Mouse (Mus musculus) embryo, embryonic 10.5 days (tissue): ENCODE data around the gene Agl.
"Not testable (repeated sequence)": the region's sequence is repeated elsewhere in the genome, so short reads cannot be mapped to it uniquely, and the experiment has no call there.

Experiments
- DNase-seq: peaks from one replicate; pipeline ENCODE4 v3.0.0-alpha.2; 2015; ENCODE audit warnings: low spot score

The Agl gene

GRCm38 (mm10) chr3:116748391-116749170 is 59.4 kb downstream of the Agl start:
- peak; percentile 80 for DNase-seq

- not testable (repeated sequence) for DNase-seq
Observed at GRCm38 (mm10) chr3:116747648-116748047, 60.3 kb downstream of the Agl start.

- no peak for DNase-seq
Observed at GRCm38 (mm10) chr3:116740963-116741362, 67.0 kb downstream of the Agl start.

GRCm38 (mm10) chr3:116740106-116740505 is 67.9 kb downstream of the Agl start:
- DNase-seq = no peak

GRCm38 (mm10) chr3:116737326-116737731 is 70.6 kb downstream of the Agl start:
- DNase-seq = no peak

GRCm38 (mm10) chr3:116729483-116730174 is 78.3 kb downstream of the Agl start:
- DNase-seq = no peak

- no peak for DNase-seq
Observed at GRCm38 (mm10) chr3:116726807-116727206, 81.2 kb downstream of the Agl start.

- DNase-seq = no peak
Observed at GRCm38 (mm10) chr3:116723496-116724481, 84.2 kb downstream of the Agl start.

- DNase-seq = no peak
Observed at GRCm38 (mm10) chr3:116722980-116723379, 85.0 kb downstream of the Agl start.

GRCm38 (mm10) chr3:116718951-116719350 is 89.0 kb downstream of the Agl start:
- DNase-seq = no peak

- no peak for DNase-seq
Observed at GRCm38 (mm10) chr3:116713031-116713430, 94.9 kb downstream of the Agl start.

GRCm38 (mm10) chr3:116712436-116712881 is 95.5 kb downstream of the Agl start, which contains the start of gene Slc35a3:
TSS of gene Slc35a3 (minus strand) at chr3:116712831.
- no peak for DNase-seq

GRCm38 (mm10) chr3:116711624-116712435 is 96.1 kb downstream of the Agl start:
- peak; percentile 69 for DNase-seq

- DNase-seq = no peak
Observed at GRCm38 (mm10) chr3:116710941-116711340, 97.0 kb downstream of the Agl start.

- DNase-seq = no peak
Observed at GRCm38 (mm10) chr3:116705637-116706204, 102.2 kb downstream of the Agl start.

GRCm38 (mm10) chr3:116703835-116704234 is 104.1 kb downstream of the Agl start:
- no peak for DNase-seq

GRCm38 (mm10) chr3:116702647-116703272 is 105.2 kb downstream of the Agl start:
- DNase-seq = no peak

GRCm38 (mm10) chr3:116701601-116702000 is 106.4 kb downstream of the Agl start:
- no peak for DNase-seq

- no peak for DNase-seq
Observed at GRCm38 (mm10) chr3:116698786-116699185, 109.2 kb downstream of the Agl start.

GRCm38 (mm10) chr3:116695666-116695985 is 112.3 kb downstream of the Agl start:
- no peak for DNase-seq
